Mouse (Mus musculus) adrenal gland, postnatal 10 days (tissue): Measurements from ENCODE around the gene Wnt10a. TPM values are rescaled to one million over a fixed set of nuclear protein-coding genes. Genes with fewer than 3 reads are reported as not detected.
"Not testable (repeated sequence)": the region's sequence is repeated elsewhere in the genome, so short reads cannot be mapped to it uniquely, and the experiment has no call there.

Experiments
- DNase-seq: peaks from one replicate; pipeline ENCODE4 v3.0.0; 2021; ENCODE audit warnings: mixed read lengths
- total RNA-seq, 2 experiments: library from RNA; stranded (reverse); gene quantifications; 2 replicates each; pipeline ENCODE4 v1.2.3; 2021

The Wnt10a gene
- total RNA-seq, 2 experiments from 2014 or later: 0.27 to 0.57 TPM

- peak; percentile 95 for DNase-seq
Measured at GRCm38 (mm10) chr1:74816612-74817199, 25.4 kb downstream of the Wnt10a start.

DNA sequence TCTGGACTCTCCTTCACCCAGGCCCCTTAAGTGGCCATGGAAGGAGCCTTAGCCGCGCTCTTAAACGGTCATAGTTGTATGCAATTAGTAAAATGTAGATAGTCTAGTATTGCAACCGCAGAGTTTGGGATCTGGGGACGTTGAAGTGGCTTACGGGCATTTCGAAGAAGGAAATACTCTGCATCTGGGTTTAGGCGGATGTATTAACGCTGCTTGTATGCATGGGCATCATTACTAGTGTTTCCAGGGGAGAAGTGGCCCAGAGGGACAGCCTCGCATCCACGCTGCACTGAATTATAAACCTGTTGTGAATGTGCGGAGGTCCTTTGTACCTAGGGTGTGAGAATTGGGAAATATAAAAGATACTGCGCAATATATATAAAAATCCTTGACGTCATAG, 25.9 kb downstream of the Wnt10a start:
- no peak for DNase-seq

DNA sequence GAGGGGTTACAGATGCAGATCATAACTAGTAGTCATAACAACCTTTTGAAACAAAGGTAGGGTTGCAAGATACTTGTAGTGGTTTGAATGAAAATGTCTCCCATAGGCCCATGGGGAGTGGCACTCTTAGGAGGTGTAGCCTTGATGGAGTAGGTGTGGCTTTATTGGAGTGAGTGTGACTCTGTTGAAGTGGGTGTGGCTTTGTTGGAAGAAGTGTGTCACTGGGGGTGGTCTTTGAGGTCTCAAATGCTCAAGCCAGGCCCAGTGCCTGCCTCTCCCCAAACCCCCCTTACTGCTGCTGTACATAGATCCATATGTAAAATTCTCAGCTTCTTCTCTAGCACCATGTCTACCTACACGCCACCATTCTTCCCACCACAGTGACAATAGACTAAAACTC, 27.2 kb downstream of the Wnt10a start:
- DNase-seq: no peak

- DNase-seq: not testable (repeated sequence)
Measured at GRCm38 (mm10) chr1:74823598-74823997, 32.3 kb downstream of the Wnt10a start.

DNA sequence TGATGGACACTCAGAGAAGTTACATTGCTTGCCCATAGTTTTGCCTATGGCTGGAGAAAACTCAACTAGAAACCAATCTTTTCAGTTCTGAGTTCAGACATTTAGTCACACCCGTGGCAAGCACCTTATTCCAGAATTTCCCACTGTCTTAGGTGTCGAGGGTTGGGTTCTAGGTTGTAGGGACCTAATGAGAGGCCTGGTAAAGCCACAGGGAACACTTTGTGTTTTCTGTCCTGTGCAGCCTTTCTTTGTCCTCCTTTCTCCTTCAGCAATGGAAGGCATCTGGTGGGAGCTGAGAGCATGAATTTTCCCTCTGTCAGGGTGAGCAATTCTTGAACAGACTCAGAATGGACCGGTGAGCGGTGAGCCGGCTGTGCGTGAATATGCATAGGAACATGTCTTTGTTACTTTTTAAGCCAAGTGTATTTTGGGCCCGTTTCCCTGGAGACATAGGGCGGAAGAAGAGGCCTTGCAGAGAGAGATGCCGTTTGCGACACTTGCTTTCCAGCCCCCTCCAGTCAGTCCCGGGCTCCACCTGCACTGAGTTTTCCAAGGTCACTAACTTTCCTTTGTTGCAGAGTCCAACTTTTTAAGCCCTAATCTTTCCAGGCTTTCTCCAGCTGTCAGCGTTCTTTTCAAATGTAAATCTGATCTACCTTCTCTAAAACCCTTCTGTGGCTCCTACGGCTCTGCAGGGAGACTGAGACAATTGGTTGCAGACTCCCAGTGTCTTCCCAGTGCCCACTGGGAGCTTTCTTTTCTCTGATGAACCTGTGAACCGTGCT, 33.4 kb downstream of the Wnt10a start:
- DNase-seq: peak; percentile 25

GRCm38 (mm10) chr1:74830061-74830460, 38.7 kb downstream of the Wnt10a start:
- no peak for DNase-seq

DNA sequence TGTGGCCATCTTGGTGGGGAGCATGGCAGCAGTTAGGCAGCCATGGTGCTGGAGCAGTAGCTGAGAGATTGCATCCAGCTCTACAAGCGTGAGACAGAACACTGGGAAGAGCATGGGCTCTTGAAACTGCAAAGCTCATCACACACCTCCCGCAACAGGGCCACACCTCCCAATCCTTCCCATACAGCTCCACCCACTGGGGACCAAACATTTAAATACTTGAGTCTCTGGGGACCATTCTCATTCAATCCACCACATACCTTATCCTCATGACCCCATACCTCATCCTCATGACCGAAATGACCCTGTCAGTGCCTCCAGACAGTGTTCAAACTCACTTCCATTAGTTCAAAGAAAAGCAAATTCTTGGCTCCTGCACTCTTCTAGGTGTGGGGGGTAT, 41.9 kb downstream of the Wnt10a start:
- DNase-seq: no peak

- DNase-seq: no peak
Measured at GRCm38 (mm10) chr1:74843090-74843489, 51.8 kb downstream of the Wnt10a start.

DNA sequence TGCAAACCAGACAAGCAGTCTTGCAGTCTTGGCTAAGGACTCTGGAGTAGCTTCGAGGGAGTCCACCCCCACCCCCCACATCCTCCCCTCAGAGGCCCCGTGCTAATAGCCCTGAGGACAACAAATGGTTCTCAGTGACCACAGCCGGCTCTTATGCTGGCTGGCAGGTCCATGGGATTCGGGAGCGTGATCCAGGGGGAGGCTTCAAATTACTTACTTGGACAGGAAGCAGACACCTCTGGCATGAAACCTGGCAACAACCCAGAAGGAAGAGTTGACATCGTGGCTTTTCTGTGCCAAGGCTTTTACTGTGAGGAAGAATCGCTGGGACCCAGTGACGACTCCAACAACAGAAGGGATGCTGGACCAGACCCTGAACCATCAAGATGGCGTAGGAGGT, 55.0 kb downstream of the Wnt10a start:
- no peak for DNase-seq

DNA sequence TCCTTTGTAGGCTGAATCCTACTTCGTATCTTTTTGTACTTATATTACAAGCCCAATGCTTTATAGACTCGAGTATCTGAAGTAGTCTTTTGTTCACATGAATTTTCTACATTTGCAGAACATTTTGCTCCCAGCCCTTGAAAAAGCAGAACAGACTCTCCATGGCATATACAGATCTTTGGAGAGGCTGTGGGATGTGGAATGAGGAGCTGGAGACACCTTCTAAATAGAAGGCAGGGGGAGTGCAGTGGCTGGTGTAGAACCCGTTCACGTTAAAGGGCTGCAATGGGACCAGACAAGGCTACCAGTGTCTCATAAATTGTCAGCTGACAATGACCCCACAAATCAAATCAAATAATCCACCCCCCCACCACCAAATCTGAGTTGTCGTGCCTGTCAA, 57.6 kb downstream of the Wnt10a start:
- DNase-seq: no peak

DNA sequence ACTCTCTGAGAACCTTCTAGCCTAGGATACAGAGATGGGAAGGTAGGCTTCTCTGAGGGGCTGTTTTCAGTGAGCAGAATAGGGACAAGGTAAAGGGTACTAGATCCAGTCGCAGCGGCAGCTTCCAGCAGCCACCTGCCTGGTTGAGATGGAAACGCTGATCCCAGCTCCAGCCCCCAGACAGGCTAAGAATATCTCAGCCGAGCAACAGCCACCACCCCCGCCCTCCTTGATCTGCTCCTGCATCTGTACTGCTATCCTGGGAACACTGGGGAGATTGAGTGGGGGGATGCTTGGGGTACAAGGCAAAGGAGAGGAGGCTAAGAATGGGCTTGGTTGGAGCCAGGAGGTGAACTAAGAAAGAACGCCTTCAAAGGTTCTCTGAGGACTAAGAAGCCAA, 58.9 kb downstream of the Wnt10a start:
- DNase-seq: no peak

- DNase-seq: no peak
Measured at GRCm38 (mm10) chr1:74851001-74851775, 59.9 kb downstream of the Wnt10a start.

Other genes with a start within 250 kb of the Wnt10a start
- gene Plcd4, start 248.6 kb upstream of the Wnt10a start, total RNA-seq: 1 to 10 TPM in 1 of 2 experiments, under 1 TPM in 1; 0.99 to 2.0 TPM
- gene Usp37, start 247.2 kb upstream of the Wnt10a start, total RNA-seq: 10 to 100 TPM; 18.8 to 20.4 TPM
- 10 to 100 TPM; 11.6 to 15.3 TPM for gene Zfp142, start 203.3 kb upstream of the Wnt10a start, total RNA-seq
- 10 to 100 TPM; 29.1 to 38.2 TPM for gene Bcs1l, start 203.2 kb upstream of the Wnt10a start, total RNA-seq
- gene Rnf25, start 190.1 kb upstream of the Wnt10a start, total RNA-seq: 10 to 100 TPM; 45.5 to 46.0 TPM
- 1 to 10 TPM; 2.8 to 3.2 TPM for gene Stk36, start 190.1 kb upstream of the Wnt10a start, total RNA-seq
- gene Ttll4, start 129.8 kb upstream of the Wnt10a start, total RNA-seq: 10 to 100 TPM; 15.0 to 25.9 TPM
- 10 to 100 TPM; 15.1 to 15.2 TPM for gene Cyp27a1, start 77.9 kb upstream of the Wnt10a start, total RNA-seq
- gene Prkag3, start 42.3 kb upstream of the Wnt10a start, total RNA-seq: 1 to 10 TPM in 1 of 2 experiments, under 1 TPM in 1; 0.69 to 1.1 TPM
- 1 to 10 TPM; 2.6 to 4.2 TPM for gene Wnt6, start 19.6 kb upstream of the Wnt10a start, total RNA-seq
- gene Cdk5r2, start 63.4 kb downstream of the Wnt10a start, total RNA-seq: 1 to 10 TPM; 4.8 to 6.6 TPM
- gene Fev, start 93.9 kb downstream of the Wnt10a start, total RNA-seq: under 1 TPM; 0.84 to 0.97 TPM
- 1 to 10 TPM in 1 of 2 experiments, under 1 TPM in 1; 0.51 to 1.1 TPM for gene Cryba2, start 101.6 kb downstream of the Wnt10a start, total RNA-seq
- not detected for gene Cfap65, start 144.1 kb downstream of the Wnt10a start, total RNA-seq
- gene Ihh, start 160.2 kb downstream of the Wnt10a start, total RNA-seq: under 1 TPM; 0.18 to 0.48 TPM